Mouse (Mus musculus): Measurements from ENCODE around the gene Epx.

Epx gene

DNA sequence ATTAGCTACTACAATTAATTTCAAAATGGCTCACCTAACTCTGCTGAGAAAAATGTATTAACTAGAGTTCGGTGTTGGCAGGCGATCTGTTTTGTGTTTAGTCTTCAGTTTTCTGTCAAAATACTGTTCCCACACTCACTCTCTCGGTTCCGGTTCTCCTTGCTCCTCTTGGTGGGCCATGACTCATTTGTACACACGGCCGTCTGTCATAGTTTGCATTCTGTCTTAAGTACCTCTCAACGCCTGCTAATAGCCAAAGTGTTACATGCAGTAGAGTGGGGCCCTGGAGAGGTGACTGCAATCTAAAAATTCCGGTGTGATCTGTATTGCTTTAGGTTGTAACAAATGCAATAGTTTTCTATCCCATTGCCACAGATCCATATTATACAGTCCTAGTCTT, 34.7 kb downstream of the Epx start:
- no peak for DNase-seq (ENCODE audit: low read depth, low spot score)

DNA sequence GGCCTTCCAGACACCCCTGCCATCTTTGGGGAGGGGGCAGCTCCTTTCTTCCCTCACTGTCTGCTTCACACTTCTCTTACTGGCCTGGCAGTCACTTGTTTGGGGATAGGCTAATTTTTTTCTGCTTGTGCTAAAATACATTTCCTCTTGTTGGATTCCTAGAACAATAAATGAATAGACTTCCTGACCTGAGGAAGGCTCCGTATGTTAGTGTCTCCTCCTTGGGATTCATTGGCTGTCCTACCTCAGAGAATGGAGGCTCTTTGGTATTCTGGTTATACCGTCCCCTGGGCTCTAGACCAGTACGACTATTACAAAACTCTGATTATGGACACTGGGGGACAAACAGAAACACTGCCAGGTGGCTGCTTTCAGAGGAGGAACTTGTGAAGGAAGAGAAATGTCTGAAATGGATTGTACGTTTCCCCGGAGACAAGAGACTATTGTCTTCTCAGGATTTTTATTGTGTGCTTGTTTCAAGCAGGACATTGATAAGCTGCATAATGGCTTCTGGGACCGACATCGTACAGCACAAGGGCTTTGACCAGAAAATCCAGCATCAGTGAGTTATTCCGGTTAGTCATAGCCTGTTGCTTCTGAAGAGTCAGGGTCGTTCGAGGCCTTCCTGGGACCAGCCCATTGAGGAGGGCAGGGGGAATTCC, 47.0 kb downstream of the Epx start, which contains the start of gene Lpo:
Lpo (minus strand) TSS at position 51 of the 662 bp plus-strand sequence.
- DNase-seq (ENCODE audit: low read depth, low spot score), result no peak

DNA sequence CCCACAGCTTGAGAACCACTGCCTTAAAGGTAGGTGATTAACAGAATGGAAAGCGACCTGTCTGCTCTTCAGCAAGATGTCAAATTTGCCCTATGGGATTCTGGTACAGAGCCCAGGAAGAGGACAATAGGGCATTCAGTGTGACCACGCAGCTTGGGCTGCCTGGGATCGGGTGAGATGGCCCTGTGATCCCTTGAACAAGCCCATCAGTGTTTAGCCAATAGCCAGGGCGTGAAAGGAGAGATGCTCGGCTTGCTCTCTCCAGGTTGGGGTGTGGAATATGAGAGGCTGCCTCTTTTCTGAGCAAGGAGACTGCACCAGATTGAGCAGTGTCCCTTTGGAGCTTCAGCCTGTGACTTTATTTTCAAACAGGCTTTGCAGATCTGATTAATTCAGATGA, 53.8 kb downstream of the Epx start:
- DNase-seq (ENCODE audit: low read depth, low spot score), result no peak

DNA sequence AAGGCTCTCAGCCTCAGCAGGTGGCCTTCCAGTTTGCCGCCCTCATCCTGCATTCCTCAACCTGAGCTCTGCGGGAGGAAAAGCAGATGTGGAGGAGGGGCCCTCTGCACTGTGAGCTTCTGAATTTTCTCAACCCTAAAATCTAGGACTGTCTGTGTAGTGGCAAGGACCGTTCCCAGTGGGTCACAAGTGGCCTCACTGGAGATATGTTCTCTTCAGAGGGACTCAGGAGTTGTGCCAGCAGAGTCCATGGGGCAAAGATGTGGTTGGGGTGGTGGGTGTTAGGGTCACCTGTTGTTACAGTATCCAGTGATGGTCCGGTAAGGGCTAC, 57.9 kb downstream of the Epx start:
- DNase-seq (ENCODE audit: low read depth, low spot score), result no peak

DNA sequence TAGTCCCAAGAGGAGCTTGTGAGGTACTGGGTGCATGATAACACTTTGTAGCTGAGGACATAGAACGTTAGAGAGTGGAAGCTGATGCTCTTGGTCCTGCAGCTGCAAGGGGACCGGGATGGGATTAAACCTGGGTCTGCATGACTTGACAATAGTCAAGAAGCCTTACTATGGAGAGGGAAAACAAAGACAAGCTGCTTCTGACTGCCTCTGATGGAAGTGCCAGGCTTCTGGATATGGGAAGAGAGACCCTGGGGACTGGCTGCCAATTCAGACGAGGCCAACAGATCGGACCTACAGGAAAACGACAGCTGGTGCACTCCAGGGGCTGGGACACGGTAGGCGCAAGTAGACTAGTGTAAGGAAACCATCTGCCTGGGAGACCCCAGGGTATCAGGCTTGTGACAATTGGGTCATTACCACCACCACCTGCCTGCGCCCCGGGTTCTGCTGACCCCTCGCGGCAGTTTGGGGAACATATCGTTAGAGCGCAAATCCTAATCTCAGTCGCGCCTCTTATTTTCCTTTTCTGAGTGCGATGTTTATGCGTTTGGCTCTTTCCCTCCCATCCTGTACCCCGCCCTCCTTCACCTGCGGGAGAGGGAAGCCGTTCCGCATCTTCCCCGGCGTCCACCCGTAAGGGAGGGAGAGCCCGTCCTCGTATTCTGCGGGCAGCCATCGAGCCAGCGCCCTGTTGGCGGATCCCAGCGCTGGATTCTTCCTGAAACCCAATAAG, 58.5 kb downstream of the Epx start:
- no peak for DNase-seq (ENCODE audit: low read depth, low spot score)

DNA sequence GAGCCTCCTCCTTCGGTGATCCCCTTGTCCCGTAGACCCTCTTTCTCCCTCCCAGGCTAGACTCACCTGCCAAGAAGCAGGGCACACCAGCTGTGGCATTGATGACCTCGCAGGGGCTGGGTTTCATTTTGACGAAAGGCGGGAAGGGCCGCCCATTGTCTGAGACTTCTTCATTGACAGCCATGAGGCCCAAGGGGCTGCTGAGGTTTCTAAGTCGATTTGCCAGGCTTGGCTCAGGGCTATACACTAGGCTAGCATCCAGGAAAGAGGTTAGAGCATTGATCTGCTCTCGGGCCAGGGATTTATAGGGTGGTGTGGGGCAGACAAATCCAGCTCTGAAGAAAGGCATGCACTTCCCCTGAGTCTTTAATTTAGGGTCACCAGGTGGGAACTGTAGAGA, 60.5 kb downstream of the Epx start:
- no peak for DNase-seq (ENCODE audit: low read depth, low spot score)

Measured in skeletal muscle tissue, adult 2 months (tissue).